Mouse (Mus musculus) lung, embryonic 15.5 days (tissue): ENCODE data around the gene Dnajb11. TPM values are rescaled to one million over a fixed set of nuclear protein-coding genes. Genes with fewer than 3 reads are reported as not detected.

ENCODE experiments used
- ATAC-seq: fragments of 200-750 bp; cut with Nextera tagmentation; 2 replicates; pipeline ENCODE4 v1.8.0; 2017; ENCODE audit warnings: moderate number of reproducible peaks, borderline replicate concordance; ENCODE audit not compliant: low FRiP score, low TSS enrichment; ENCODE audit errors: extremely low read depth
- H3K27ac ChIP-seq: fragments of 300-500 bp; sonication (generic); 2 replicates; pipeline ENCODE4 v1.5.1; 2015; ENCODE audit warnings: moderate library complexity, mild to moderate bottlenecking, inconsistent platforms
- H3K27me3 ChIP-seq: fragments of 300-500 bp; sonication (generic); 2 replicates; pipeline ENCODE4 v1.6.1; 2015; ENCODE audit warnings: inconsistent platforms
- H3K36me3 ChIP-seq: fragments of 300-500 bp; sonication (generic); 2 replicates; pipeline ENCODE4 v1.6.1; 2015; ENCODE audit warnings: inconsistent platforms
- H3K4me1 ChIP-seq: fragments of 300-500 bp; sonication (generic); 2 replicates; pipeline ENCODE4 v1.6.1; 2015; ENCODE audit warnings: inconsistent platforms
- H3K4me2 ChIP-seq: fragments of 300-500 bp; sonication (generic); 2 replicates; pipeline ENCODE4 v1.6.1; 2015; ENCODE audit warnings: inconsistent platforms, mild to moderate bottlenecking, moderate library complexity
- H3K4me3 ChIP-seq: fragments of 300-500 bp; sonication (generic); 2 replicates; pipeline ENCODE4 v1.5.1; 2015; ENCODE audit warnings: mild to moderate bottlenecking, inconsistent platforms
- H3K9ac ChIP-seq: fragments of 300-500 bp; sonication (generic); 2 replicates; pipeline ENCODE4 v1.6.1; 2015; ENCODE audit warnings: inconsistent platforms
- H3K9me3 ChIP-seq: fragments of 300-500 bp; sonication (generic); 2 replicates; pipeline ENCODE4 v1.6.1; 2016; ENCODE audit warnings: inconsistent platforms
- WGBS: fragments of 180-500 bp; shearing (Covaris S2); methylation state at CpG from one replicate; pipeline ENCODE4 v1.1.7; 2015; 5-methylcytosine and 5-hydroxymethylcytosine counted together
- polyA plus RNA-seq: library from polyadenylated mRNA; unstranded; fragments of >200 nt; fragmentation: Nextera tagmentation; extraction: Ambion mirVana; gene quantifications from 2 replicates; pipeline ENCODE4 v1.2.1, GENCODE M21; 2015

The Dnajb11 gene
- polyA plus RNA-seq: 109 and 111 TPM in 2 replicates

DNA sequence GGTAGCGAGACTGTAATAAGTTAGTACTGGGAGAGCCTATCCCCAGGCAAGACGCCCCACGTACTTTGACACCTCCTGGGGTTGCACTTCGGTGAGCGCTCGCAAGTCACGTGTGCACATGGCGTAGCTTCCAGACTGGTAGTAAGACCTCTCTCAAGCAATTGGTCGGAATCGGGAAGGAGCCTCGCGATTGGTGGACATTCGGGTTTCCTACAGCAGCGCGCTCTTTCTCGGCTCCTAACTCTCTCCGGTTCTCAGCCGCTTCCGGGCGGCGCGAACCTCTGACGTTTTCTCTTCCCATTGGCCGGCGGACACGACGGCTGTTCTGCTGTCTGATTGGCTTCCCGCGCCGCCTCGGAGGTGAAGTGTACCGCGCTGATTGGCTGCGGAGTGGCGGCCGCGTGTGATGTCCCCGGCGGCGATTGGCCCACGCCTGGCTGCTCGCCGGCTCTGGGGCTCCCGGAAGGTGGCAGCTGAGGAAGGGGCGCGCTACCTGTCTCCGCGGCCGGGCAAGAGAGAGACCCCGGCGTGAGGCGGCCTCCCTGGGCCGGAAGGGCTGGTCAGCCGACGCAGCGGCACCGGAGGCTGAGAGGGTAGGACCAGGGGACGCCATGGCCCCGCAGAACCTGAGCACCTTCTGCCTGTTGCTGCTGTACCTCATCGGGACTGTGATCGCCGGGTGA, at the start of gene Dnajb11, which contains the start of gene Tbccd1:
TSS of gene Dnajb11 (plus strand) at position 415 of the 683 bp plus-strand sequence.
TSS of gene Tbccd1 (minus strand) at position 239 of the 683 bp plus-strand sequence.
- no peaks in the 10 kb centered on the region for H3K9me3 ChIP-seq
- ATAC-seq: peak; percentile 99
- peak within 1 kb of the TSS; percentile 71 for H3K27ac ChIP-seq
- peaks cover 3% of the 10 kb centered on the region for H3K36me3 ChIP-seq
- peak within 1 kb of the TSS; percentile 93 for H3K9ac ChIP-seq
- under 1% methylated on average over 62 of the region's 62 CpGs for WGBS
- H3K4me3 ChIP-seq: peak within 1 kb of the TSS; percentile 98
- H3K27me3 ChIP-seq: no peaks in the 10 kb centered on the region
- H3K4me2 ChIP-seq: peak within 1 kb of the TSS; percentile 83
- H3K4me1 ChIP-seq: peaks cover 12% of the 10 kb centered on the region

DNA sequence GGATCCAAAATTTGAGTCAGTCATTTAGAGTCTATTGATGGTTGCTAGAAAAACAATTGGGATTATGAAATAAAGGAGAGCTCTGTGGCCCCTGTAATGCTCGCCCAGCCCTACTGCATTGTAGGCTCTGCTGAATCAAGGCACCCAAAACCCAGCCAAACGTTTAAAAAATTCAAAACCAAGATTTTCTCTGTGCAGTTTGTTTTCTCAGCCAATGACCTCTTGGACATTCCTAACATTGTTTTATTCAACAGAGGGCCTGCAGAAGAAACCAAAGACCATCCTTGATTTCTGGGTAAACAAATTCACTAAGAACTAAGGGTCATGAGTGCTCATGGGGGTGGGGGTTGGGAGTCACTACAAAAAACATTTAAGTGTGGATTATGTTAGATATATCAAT, 46.2 kb upstream of the Dnajb11 start, which contains the start of gene Crygs:
TSS of gene Crygs (minus strand) at position 101 of the 400 bp plus-strand sequence.
- H3K4me1 ChIP-seq: no peaks in the 10 kb centered on the region
- no peak within 1 kb of the TSS for H3K4me2 ChIP-seq
- ATAC-seq: no peak
- no peaks in the 10 kb centered on the region for H3K9me3 ChIP-seq
- no peak within 1 kb of the TSS for H3K9ac ChIP-seq
- H3K27ac ChIP-seq: no peak within 1 kb of the TSS
- H3K36me3 ChIP-seq: no peaks in the 10 kb centered on the region
- no peak within 1 kb of the TSS for H3K4me3 ChIP-seq
- H3K27me3 ChIP-seq: peaks cover 8% of the 10 kb centered on the region; the same call in 1 of the 2 replicates
- WGBS: 45% methylated on average over 2 of the region's 2 CpGs

DNA sequence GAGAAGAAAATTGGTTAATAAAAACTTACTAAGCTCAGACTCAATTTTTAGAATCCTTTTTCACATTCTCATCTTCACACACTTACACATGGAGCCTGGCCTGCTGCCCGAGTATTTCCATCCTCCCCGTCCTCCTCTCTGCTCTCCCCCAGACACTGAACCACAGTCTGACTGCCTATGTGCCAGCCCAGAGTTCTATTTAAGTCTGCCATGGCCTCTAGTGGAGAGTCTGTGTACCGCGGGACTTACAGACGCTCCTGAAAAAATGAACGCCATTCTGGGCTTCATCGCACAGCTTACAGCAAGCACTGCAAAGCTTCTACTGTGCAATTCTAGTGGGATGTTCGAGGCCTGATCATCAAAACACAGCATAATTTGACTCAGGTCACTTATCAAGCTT, 36.9 kb upstream of the Dnajb11 start:
- Histone ChIP-seq H3K27ac (no peak overlapping the region), H3K4me1 (no peaks in the 10 kb centered on the region), H3K4me2 (no peak overlapping the region), H3K9ac (no peak overlapping the region), H3K27me3 (no peaks in the 10 kb centered on the region), H3K9me3 (no peaks in the 10 kb centered on the region), H3K36me3 (peaks cover 16% of the 10 kb centered on the region; the same call in 1 of the 2 replicates), H3K4me3 (no peak overlapping the region)
- ATAC-seq: no peak
- WGBS: 47% methylated on average over 8 of the region's 8 CpGs

DNA sequence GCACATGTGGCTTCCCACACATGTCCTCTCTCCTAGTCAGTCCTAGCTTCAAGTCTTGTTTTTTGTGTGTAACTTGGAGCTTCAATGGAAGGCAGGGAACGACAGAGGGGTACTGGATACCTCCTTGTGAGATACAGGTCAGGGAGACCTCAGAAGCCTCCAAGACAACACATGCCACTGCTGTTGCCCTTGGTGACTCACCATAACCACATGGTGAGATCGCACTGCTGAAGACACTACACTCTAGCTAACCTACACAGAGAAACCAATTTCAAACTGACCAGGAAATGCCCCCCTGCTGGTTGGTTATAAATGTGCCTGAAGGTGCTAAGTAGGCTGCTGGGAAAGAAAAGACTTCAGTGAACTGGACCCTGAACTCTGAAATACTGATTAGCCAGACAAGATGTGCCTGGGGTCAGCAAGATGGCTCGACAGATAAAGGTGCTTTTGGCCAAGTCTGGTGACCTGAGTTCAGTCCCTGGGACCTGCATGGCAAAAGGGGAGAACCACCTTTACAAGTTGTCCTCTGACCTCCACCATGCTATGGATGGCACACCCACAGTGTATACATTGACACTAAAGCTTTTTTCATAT, 24.6 kb upstream of the Dnajb11 start:
- no peaks in the 10 kb centered on the region for H3K4me1 ChIP-seq
- no peaks in the 10 kb centered on the region for H3K27me3 ChIP-seq
- no peak overlapping the region for H3K4me3 ChIP-seq
- H3K9me3 ChIP-seq: no peaks in the 10 kb centered on the region
- no peak overlapping the region for H3K4me2 ChIP-seq
- no peak overlapping the region for H3K9ac ChIP-seq
- ATAC-seq: no peak
- H3K27ac ChIP-seq: no peak overlapping the region
- H3K36me3 ChIP-seq: peaks cover 7% of the 10 kb centered on the region; the same call in 1 of the 2 replicates
- 88% methylated on average over 3 of the region's 3 CpGs for WGBS

DNA sequence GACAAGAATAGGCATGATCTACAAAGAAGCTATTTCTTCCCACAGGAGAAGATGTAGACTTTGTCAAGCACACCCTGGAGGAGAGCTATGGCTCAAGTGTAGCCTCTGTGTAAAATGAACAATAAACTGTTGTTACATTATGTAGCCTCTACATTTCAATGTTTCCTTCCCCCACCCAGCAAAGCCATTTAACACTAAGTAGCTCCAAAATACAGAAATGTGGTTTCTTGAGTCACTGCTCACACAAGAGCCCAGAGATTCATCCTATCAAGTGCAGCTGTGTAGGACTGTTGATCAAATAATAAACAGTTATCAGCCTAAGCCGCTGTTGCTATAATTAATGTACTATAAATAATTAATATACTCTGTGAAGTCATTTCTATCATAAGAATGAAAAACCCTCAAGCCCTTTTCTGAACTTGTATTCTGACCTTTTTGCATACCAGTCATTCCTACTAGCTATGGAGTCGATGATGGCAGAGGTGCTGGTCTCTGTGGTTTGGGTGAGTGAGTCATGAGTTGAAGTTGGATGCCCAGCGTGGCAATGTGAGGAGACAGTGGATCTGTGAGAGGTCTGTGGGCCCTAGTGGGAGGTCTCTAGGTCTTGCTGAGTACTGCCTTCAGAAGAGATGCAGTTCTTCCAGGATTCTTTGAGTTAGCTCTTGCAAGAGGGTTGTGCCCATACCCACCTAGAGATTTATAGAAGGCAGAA, 18.3 kb upstream of the Dnajb11 start:
- Histone ChIP-seq H3K27me3 (no peaks in the 10 kb centered on the region), H3K4me1 (0 out of 2 replicates have a peak, but pooled peaks cover 4% of the 10 kb centered on the region), H3K9me3 (no peaks in the 10 kb centered on the region), H3K9ac (no peak overlapping the region), H3K36me3 (peaks cover 9% of the 10 kb centered on the region), H3K4me3 (no peak overlapping the region), H3K4me2 (no peak overlapping the region), H3K27ac (no peak overlapping the region)
- WGBS: 84% methylated on average over 3 of the region's 3 CpGs
- ATAC-seq: no peak

DNA sequence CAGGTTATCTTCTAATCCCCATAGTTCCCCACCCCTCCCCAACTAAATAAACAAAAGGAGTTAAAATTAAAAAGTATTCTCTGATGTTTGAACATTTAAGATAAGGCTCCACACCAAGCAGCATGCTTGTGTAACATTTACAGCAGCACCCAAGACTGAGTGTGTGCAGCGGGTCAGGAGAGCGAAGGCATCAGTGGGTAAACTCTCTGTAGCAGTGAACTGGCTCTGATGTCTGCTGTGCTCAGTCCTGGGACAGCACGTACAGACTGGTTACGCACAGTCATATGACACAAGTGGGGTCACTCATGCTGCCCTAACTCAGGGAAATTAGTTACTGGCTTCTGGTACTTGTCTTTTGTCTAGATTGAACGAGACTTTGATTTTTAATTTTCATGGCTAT, 14.8 kb upstream of the Dnajb11 start:
- no peak overlapping the region for H3K9ac ChIP-seq

DNA sequence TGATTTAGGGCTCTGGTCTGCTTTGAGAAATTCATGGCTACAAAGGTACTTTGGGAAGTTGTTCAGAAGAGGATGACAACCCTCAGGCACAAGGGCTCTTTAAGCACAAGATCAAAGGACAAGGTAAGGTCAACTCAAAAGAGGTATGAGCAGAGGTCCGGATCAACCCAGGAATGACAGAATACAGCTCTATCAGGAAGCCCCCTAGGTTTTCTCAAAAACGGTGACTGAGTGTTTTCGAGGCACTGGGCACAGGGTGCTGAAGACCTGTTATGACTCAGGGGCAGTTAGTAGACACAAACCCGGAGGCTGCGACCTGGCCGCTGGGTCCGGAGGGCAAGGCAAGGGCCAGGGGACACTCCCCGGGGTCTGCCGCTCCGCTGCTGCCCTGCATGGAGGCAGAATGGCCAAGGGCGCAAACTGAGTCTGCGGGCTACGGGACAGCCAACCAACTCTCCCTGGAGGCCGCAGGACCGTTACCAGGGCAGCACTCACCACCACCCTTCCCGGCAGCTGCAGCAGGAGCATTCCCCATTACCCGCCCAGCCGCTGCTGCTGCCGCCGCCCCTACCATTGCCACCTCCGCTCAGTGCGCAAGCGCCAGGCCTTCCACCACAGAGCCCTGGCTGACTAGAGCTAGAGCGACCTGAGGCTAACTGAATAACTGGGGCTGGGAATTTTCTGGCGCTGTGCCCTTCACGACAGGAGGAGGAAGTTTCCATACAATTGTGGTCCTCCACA, 13.4 kb upstream of the Dnajb11 start:
- Histone ChIP-seq H3K27ac (no peak overlapping the region), H3K4me3 (peak overlapping the region; percentile 57), H3K27me3 (no peaks in the 10 kb centered on the region), H3K4me1 (peaks cover 7% of the 10 kb centered on the region), H3K4me2 (peak overlapping the region; percentile 93), H3K9ac (peak overlapping the region; percentile 66), H3K36me3 (peaks cover 6% of the 10 kb centered on the region; the same call in 1 of the 2 replicates), H3K9me3 (no peaks in the 10 kb centered on the region)
- 5% methylated on average over 26 of the region's 26 CpGs for WGBS
- ATAC-seq: peak; percentile 95

More for the DNA sequence above, 14.8 kb upstream of the Dnajb11 start:
- no peak overlapping the region for H3K4me3 ChIP-seq
- H3K9me3 ChIP-seq: no peaks in the 10 kb centered on the region
- H3K27me3 ChIP-seq: no peaks in the 10 kb centered on the region
- no peak overlapping the region for H3K27ac ChIP-seq
- ATAC-seq: no peak
- H3K36me3 ChIP-seq: peaks cover 9% of the 10 kb centered on the region
- 81% methylated on average over 5 of the region's 5 CpGs for WGBS
- H3K4me2 ChIP-seq: no peak overlapping the region
- peaks cover 7% of the 10 kb centered on the region for H3K4me1 ChIP-seq

DNA sequence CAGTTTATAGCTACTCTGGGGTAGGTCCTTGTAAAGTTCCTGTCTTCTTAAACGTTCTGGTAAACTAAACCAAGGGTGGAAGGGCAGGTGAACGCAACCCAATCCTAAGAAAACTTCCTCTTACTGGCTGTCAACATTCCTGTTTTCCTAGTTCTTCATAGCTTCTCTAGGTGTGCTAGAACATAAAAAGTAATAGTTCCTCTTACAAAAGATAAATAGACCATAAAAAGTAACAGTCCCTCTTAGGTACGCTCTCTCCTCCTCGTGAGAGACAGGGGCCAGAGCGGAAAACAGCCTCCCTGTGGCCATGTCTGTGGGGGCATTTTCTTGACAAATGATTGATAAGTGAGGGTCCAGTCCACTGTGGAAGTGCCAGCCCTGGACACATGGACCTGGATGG, 12.8 kb upstream of the Dnajb11 start:
- Histone ChIP-seq H3K4me1 (peaks cover 7% of the 10 kb centered on the region), H3K9ac (no peak overlapping the region), H3K9me3 (no peaks in the 10 kb centered on the region), H3K4me2 (peak overlapping the region; percentile 93), H3K27me3 (no peaks in the 10 kb centered on the region), H3K36me3 (peaks cover 6% of the 10 kb centered on the region; the same call in 1 of the 2 replicates), H3K27ac (peak overlapping the region; percentile 21; the same call in 1 of the 2 replicates), H3K4me3 (peak overlapping the region; percentile 57)
- 53% methylated on average over 5 of the region's 5 CpGs for WGBS
- no peak for ATAC-seq

DNA sequence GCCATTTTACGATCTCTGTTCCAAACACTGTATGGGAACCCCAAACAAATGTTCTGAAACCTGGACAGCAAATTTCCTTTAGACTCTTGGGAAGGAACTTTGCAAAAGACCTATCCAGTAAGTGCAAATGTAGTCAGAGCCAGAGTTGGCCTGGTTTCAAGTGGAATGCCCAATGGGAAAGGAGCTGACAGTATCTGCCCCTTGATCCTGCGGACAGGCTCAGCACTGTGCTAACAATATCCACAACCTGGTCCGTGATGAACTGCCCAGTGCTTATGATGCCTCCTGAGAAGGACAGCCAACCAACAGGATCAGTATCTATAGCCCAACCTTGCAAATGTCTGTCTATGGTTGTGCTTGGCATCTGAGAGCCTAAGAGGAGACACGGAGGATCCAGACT, 12.2 kb upstream of the Dnajb11 start:
- no peak for ATAC-seq
- Histone ChIP-seq H3K4me1 (peaks cover 7% of the 10 kb centered on the region), H3K27me3 (no peaks in the 10 kb centered on the region), H3K9me3 (no peaks in the 10 kb centered on the region), H3K27ac (no peak overlapping the region), H3K9ac (no peak overlapping the region), H3K36me3 (peaks cover 4% of the 10 kb centered on the region; the same call in 1 of the 2 replicates), H3K4me3 (no peak overlapping the region), H3K4me2 (no peak overlapping the region)
- WGBS: 80% methylated on average over 4 of the region's 4 CpGs

DNA sequence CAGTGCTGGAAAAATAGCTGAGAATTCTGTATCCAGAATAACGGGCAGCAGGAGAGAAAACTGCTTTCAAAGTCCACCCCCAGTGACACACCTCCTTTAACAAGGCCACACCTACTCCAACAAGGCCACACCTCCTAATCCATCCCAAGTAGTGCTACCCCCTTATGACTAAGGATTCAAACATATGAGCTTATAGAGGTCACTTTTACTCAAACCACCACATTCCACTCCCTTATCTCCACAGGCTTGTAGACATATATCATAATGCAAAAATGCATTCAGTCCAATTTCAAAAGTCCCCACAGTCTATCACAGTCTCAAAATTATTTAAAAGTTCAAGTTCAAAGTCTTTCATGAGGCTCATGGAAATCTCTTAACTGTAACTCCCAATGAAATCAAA, 10.0 kb upstream of the Dnajb11 start:
- no peak overlapping the region for H3K27ac ChIP-seq
- H3K36me3 ChIP-seq: no peaks in the 10 kb centered on the region
- no peaks in the 10 kb centered on the region for H3K9me3 ChIP-seq
- H3K4me1 ChIP-seq: peaks cover 7% of the 10 kb centered on the region
- no peak overlapping the region for H3K4me2 ChIP-seq
- no peak overlapping the region for H3K9ac ChIP-seq
- no peaks in the 10 kb centered on the region for H3K27me3 ChIP-seq
- no peak for ATAC-seq
- no peak overlapping the region for H3K4me3 ChIP-seq
- 75% methylated on average over 1 of the region's 1 CpGs for WGBS

DNA sequence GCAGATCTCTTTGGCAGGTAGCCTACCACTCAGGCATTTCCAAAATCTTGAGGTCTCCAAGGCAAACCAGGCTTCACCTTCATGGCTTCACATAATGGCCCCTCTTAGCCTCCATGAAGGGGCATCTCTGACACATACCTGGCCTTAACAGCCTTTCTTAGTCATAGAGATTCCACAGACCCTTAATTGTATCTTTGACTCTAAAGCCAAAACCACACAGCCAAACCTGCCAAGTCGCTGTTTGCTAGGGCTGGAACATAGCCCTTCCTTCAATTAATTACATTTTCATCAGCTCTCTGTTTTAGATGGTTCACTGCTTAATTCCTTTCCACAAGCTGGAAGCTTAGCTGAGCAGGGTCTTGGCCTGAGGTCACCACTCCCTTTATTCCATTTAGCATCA, 9.3 kb upstream of the Dnajb11 start:
- H3K9ac ChIP-seq: no peak overlapping the region
- no peak overlapping the region for H3K4me3 ChIP-seq
- H3K36me3 ChIP-seq: no peaks in the 10 kb centered on the region
- H3K27me3 ChIP-seq: no peaks in the 10 kb centered on the region
- ATAC-seq: no peak
- 78% methylated on average over 1 of the region's 1 CpGs for WGBS
- H3K4me1 ChIP-seq: peaks cover 7% of the 10 kb centered on the region
- H3K9me3 ChIP-seq: no peaks in the 10 kb centered on the region
- H3K4me2 ChIP-seq: no peak overlapping the region
- H3K27ac ChIP-seq: no peak overlapping the region
